Mouse (Mus musculus) urinary bladder, adult 18-20 months (tissue): ENCODE measurements at regions not wholly inside any gene's neighbourhood (a gene's known extent, or its start where the extent isn't known, plus 50 kb on each side); places are given as distances from the start of the nearest gene placed in this dataset.

Experiments used
- DNase-seq, 2 experiments: peaks; one replicate each; pipeline ENCODE4 v3.0.0; 2022; ENCODE audit warnings: low spot score in 2 of 2, mixed read lengths in 2 of 2

DNA sequence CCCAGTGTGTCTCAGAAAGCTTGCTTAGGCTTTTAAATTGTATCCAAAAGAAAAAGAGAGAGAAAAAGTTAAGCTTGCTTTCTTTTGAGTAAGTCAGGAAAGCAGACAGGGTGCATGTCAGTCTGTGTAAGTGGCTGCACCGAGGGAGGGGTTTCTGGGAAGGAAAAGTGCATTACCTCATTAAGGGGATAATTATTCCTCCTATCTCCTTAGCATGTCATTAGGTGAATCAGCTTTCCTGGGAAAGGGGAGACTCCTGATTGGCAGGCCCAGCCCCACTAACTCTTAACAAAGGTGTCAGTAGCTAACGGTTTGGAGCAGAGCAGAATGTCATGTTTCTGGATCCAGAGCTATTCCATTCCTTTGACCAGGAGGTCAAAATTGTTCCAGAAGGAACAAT, 411.3 kb downstream of the Klf5 start:
- no peak for DNase-seq

DNA sequence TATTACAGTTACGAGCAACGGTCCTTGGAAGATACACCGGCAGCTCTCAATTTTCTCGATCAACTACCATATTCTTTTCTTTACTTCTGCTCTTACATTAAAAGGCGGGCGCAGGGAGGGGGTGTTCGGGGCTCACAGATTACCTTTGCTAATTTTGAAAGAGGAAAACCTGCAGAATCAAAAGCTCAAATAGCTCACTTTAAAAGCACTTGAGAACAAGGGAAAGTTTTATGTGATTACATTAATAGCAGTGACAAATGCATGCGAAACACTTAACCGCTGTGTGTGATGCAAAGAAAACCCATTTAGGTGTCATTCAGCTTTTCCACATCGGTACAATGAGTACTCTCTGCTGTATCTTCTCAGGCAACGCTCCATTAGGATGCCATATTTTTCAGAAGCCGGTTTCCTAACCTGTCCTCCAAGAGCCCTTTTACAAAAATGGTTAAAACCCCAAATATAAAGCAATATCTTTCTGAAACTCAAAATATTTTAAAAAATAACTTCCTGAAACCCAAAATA, 412.2 kb downstream of the Klf5 start:
- no peak for DNase-seq

- no peak for DNase-seq
These were observed 414.1 kb downstream of the Klf5 start for GRCm38 (mm10) chr14:99712624-99713023.

DNA sequence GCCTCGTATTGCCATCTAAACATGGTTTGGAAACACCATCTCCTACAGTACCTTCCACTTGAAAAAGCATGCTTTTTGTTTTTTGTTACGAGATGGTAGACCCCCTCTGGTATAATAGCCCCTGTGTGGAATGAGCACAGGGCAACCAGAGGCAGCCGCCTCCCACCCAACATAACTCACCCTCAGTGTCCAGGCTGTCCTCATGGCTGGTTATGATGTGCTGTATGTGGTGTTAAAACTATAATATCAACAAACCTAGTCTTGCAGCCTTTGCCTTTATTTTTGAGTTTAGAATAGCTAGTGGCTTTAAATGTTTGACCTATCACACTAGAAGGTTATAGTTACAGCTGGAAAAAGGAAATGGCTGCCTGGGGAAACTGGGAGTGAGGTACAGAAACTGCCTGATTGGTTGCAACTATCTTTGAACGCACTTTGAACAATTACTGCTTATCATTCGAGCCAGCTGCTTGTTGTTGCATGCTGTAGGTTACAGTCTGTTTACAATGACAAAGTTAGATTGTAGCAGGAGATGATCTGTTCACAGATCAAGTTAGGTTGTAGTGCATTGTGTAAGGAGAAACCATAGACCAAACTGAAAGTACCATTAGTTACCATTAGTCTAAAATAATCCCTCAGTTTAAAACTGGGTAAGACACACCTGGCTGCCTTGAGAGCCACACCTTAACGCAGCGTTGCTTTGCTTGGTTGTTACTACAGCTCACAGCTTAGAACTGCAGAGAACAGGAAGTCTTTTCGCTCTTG, 414.8 kb downstream of the Klf5 start:
- no peak for DNase-seq

- no peak for DNase-seq
These were observed 435.1 kb downstream of the Klf5 start for GRCm38 (mm10) chr14:99733474-99734199.

DNA sequence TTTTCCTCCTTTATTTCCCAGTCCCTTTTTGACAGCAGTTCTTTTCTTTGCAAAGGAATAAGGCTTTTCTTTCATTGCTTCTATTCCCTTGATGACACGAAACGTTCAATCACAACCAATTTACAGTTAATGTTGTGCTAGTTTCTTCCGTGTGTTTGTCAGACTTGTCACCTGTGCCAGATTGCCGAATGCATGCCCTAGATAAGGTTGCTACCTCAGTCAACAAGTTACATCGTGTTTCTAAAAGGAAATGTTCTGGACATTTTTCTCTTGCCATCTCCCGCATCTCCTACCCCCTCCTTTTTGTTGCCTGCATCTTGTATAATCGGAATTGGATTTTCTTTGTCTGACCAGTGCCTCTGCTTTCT, 435.7 kb downstream of the Klf5 start:
- DNase-seq, result no peak

- no peak for DNase-seq
These were observed 445.3 kb downstream of the Klf5 start for GRCm38 (mm10) chr14:99743625-99744297.

GRCm38 (mm10) chr14:99745209-99745608, 446.7 kb downstream of the Klf5 start:
- no peak for DNase-seq

DNA sequence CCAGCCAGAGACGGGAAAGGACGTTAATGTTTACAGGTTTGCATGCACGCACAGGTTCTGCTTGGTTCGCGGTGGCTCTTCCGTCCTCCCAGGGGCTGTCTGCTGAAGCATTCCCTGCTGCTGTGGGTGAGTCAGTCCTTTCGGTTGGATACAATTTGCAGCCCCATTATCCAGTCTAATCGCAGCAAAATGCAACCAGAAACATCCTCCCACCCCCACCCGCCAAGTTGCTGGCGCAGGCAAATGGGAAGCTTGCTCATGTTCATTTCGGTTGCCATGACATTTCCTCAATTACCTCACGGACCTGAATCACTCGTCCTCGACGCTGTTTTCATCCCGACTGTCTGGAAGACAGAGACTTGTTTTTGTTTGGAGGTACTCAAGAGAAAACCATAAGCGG, 449.7 kb downstream of the Klf5 start:
- no peak for DNase-seq

DNA sequence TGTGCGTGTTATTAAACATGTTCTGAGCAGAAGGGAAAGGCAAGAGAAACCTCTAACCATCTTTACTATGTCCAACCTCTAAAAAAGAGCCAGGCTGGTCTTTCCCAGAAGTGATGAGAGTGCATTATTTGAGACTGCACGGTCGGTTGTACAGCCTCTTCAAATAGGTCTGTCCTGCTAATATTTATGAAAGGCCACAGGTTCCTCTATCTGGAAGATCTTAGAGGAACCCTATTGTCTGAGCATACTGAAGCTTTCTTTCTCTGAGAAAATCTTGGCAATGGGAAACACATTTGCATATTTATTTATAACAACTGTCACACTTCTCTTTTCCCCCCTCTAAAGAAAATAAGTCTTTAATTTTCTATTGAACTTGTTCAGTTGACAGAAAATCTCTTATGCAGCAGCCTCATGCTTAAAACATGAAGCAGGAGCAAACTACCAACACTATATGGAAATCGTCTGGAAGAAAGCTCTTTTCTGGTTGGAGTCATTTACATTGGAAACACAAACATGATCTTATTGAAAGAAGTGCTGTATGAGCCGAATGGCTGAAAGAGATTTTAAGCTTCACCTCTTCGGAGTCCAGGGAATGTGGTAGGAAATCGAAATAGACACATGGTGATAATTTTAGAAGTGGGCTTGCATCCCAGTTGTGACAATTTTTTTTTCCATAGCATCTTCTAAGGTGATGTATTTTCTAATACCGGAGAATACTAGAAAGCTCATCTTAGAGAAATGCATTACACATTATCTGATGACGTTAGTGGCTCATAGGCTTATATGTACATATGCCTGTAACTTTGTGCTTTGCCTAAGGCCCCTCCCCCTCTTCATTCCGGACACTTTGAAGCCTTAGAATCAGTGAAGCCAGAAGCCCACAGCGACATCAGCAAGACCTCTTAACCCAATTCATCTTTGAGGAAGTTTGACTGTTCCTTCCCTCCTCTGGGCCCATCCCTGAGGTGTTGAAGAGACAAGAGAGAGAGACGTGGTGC, 451.1 kb downstream of the Klf5 start:
- DNase-seq, result no peak

- no peak for DNase-seq
These were observed 459.6 kb downstream of the Klf5 start for GRCm38 (mm10) chr14:99758045-99758444.

- DNase-seq, result no peak
These were observed 464.8 kb downstream of the Klf5 start for GRCm38 (mm10) chr14:99763336-99763735.

- no peak for DNase-seq
These were observed 472.5 kb downstream of the Klf5 start for GRCm38 (mm10) chr14:99771009-99771408.

DNA sequence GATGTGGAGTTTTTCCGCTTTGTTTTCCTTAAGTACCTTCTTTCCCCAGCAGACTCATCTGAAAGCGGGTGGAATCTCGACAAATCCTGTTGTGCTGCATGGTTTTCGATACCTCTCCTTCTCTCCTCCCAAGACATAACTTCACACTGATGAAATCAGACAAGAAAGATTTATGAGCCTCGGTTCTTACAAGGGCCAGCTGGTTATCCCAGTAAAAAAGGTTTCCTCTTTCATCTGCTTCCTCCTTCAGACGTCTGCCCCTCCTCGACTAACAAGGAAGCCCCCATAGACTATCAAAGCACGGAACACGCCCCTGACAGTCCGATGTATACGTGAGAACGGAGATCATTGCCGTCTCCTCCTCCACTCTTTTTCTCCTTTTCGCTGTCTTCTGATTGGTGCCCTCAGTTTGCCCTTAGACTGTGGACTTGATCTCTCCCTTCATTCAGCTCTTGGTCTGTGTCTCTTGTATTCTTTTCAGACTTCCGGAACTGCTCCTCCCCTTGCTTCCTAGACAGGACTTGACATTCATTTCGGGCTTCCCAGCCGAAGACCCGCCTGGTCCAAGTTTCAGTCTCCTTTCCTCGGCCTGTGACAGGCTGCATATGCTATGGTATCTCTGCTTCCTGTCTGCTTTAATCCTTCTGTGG, 474.4 kb downstream of the Klf5 start:
- DNase-seq, result no peak

GRCm38 (mm10) chr14:99778477-99778876, 480.0 kb downstream of the Klf5 start:
- no peak for DNase-seq

DNA sequence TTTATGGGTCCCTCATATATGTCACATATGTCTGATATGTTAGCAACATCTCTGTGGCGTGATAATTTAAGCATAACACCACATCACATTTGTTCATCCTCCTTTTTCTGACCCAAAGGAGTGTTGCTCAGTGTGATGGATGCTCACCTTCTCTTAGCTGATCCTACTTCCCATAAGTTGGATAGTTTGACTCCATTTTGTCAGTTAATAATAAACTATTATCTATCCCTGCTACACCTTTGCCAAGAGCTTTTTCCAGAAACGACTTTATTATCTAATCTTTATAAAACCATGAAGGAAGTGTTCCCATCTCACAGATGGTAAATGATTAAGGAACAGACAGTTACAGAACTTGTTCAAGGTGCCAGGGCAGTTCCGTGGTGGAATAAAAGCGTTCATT, 480.5 kb downstream of the Klf5 start:
- no peak for DNase-seq

- no peak for DNase-seq
These were observed 485.2 kb downstream of the Klf5 start for GRCm38 (mm10) chr14:99783646-99784045.

DNA sequence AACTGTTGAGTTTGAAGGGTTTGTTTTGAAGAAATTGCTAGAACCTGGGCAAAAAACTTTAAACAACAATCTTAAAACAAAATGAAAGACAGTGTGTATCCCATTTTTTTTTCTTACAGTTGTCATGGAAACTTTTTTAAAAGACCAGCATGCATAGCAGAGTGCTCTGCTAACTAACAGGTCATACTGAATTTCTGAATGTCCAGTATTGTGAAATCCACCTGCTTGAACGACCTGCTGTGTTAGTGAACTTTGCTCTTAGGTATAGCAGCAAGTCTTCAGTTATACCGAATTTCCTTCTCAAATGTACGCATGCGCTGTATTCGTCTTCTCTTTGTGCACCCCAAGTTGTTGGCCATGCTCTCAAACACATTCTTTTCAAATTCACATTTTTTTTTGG, 486.6 kb downstream of the Klf5 start:
- no peak for DNase-seq

- DNase-seq, result no peak
These were observed 487.9 kb downstream of the Klf5 start for GRCm38 (mm10) chr14:99786367-99786766.

DNA sequence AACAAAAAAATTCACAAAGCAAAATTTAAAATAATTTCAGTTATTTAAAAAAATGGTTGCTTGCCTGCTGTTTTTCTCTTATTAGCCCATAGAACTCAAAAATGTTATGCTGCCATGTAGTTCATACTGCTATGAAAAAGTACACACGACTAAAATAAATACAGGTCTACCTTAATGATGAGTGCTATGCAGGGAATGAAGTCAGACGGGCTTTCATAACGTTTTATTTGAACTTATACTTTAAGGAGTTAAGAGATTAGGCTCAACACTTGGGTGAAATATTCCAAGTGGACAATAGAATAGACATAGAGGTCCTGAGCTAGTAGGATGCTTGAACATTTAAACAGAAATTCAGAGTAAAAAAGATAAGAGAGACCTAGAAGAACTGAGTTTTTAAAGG, 489.7 kb downstream of the Klf5 start:
- DNase-seq, result no peak

- no peak for DNase-seq
These were observed 488.2 kb downstream of the Klf12 start for GRCm38 (mm10) chr14:99796293-99796692.
